Mouse (Mus musculus) liver, embryonic 11.5 days (tissue): Measurements from ENCODE around the gene Gm4869. TPM values are rescaled to one million over a fixed set of nuclear protein-coding genes. Genes with fewer than 3 reads are reported as not detected.
"Not testable (repeated sequence)": the region's sequence is repeated elsewhere in the genome, so short reads cannot be mapped to it uniquely, and the experiment has no call there.

Experiments
- ATAC-seq: fragments of 200-750 bp; cut with Nextera tagmentation; replicated peaks from 2 replicates; pipeline ENCODE4 v1.8.0; 2017; ENCODE audit warnings: moderate number of reproducible peaks, mild to moderate bottlenecking, moderate TSS enrichment, moderate library complexity; ENCODE audit not compliant: low FRiP score
- DNase-seq: peaks from one replicate; pipeline ENCODE4 v3.0.0-alpha.2; 2017; ENCODE audit warnings: low spot score
- H3K27ac ChIP-seq: fragments of 300-500 bp; sonication (generic); 2 replicates; pipeline ENCODE4 v1.5.1; 2014; ENCODE audit warnings: mild to moderate bottlenecking, low read depth, low read length, control low read depth
- H3K27me3 ChIP-seq: fragments of 300-500 bp; sonication (generic); replicated peaks from 2 replicates; pipeline ENCODE4 v1.6.1; 2014; ENCODE audit warnings: low read length, mixed read lengths; ENCODE audit not compliant: control insufficient read depth, insufficient read depth
- H3K36me3 ChIP-seq: fragments of 300-500 bp; sonication (generic); 2 replicates; pipeline ENCODE4 v1.6.1; 2014; ENCODE audit warnings: mild to moderate bottlenecking, low read length, moderate library complexity, mixed read lengths; ENCODE audit not compliant: control insufficient read depth, insufficient read depth
- H3K4me1 ChIP-seq: fragments of 300-500 bp; sonication (generic); replicated peaks from 2 replicates; pipeline ENCODE4 v1.6.1; 2014; ENCODE audit warnings: low read length, mixed read lengths; ENCODE audit not compliant: control insufficient read depth, insufficient read depth
- H3K4me2 ChIP-seq: fragments of 300-500 bp; sonication (generic); 2 replicates; pipeline ENCODE4 v1.6.1; 2014; ENCODE audit warnings: mild to moderate bottlenecking, control low read depth, moderate library complexity
- H3K4me3 ChIP-seq: fragments of 300-500 bp; sonication (generic); 2 replicates; pipeline ENCODE4 v1.5.1; 2014; ENCODE audit warnings: low read depth, low read length, control low read depth
- H3K9ac ChIP-seq: fragments of 300-500 bp; sonication (generic); 2 replicates; pipeline ENCODE4 v1.6.1; 2014; ENCODE audit warnings: low read depth, low read length, control low read depth
- H3K9me3 ChIP-seq: fragments of 300-500 bp; sonication (generic); 2 replicates; pipeline ENCODE4 v1.6.1; 2016; ENCODE audit warnings: low read length, inconsistent platforms, mixed read lengths; ENCODE audit not compliant: control insufficient read depth
- WGBS: fragments of 180-500 bp; shearing (Covaris S2); extraction: QIAGEN DNeasy Blood & Tissue Kit; methylation state at CpG from one replicate; pipeline ENCODE4 v1.1.7; 2014; 5-methylcytosine and 5-hydroxymethylcytosine counted together
- polyA plus RNA-seq: library from polyadenylated mRNA; unstranded; fragments of >200 nt; fragmentation: Nextera tagmentation; extraction: Ambion mirVana; gene quantifications from 2 replicates; pipeline ENCODE4 v1.2.1, GENCODE M21; 2014

Gene Gm4869
- polyA plus RNA-seq, 1 experiment from 2014 or later, result not detected

GRCm38 (mm10) chr5:140454488-140454887, 9.0 kb downstream of the Gm4869 start:
- H3K27ac ChIP-seq, result no peak overlapping the region
- H3K4me3 ChIP-seq, result no peak overlapping the region

GRCm38 (mm10) chr5:140455466-140455865, 10.0 kb downstream of the Gm4869 start:
- H3K4me2 ChIP-seq, result no peak overlapping the region
- no peak overlapping the region for H3K9ac ChIP-seq
- ATAC-seq (no peak), DNase-seq (no peak)
- H3K4me1 ChIP-seq, result no peaks in the 10 kb centered on the region
- H3K4me3 ChIP-seq, result no peak overlapping the region
- no peaks in the 10 kb centered on the region for H3K9me3 ChIP-seq
- H3K27me3 ChIP-seq, result no peaks in the 10 kb centered on the region
- H3K27ac ChIP-seq, result no peak overlapping the region
- no peaks in the 10 kb centered on the region for H3K36me3 ChIP-seq
- 74% methylated on average over 2 of the region's 2 CpGs for WGBS

More at GRCm38 (mm10) chr5:140454488-140454887, 9.0 kb downstream of the Gm4869 start:
- Histone ChIP-seq H3K9ac (no peak overlapping the region), H3K9me3 (no peaks in the 10 kb centered on the region), H3K27me3 (no peaks in the 10 kb centered on the region), H3K36me3 (no peaks in the 10 kb centered on the region), H3K4me2 (no peak overlapping the region), H3K4me1 (no peaks in the 10 kb centered on the region)
- ATAC-seq (no peak), DNase-seq (no peak)

- peaks cover 6% of the 10 kb centered on the region; the same call in 1 of the 2 replicates for H3K9me3 ChIP-seq
- H3K27me3 ChIP-seq, result no peaks in the 10 kb centered on the region
- ATAC-seq, result no peak
- H3K4me2 ChIP-seq, result no peak overlapping the region
- no peak overlapping the region for H3K4me3 ChIP-seq
- 71% methylated on average over 3 of the region's 3 CpGs for WGBS
- no peaks in the 10 kb centered on the region for H3K36me3 ChIP-seq
- no peaks in the 10 kb centered on the region for H3K4me1 ChIP-seq
- DNase-seq, result no peak
- no peak overlapping the region for H3K27ac ChIP-seq
- H3K9ac ChIP-seq, result no peak overlapping the region
Observed at GRCm38 (mm10) chr5:140461476-140461875, 16.0 kb downstream of the Gm4869 start.

GRCm38 (mm10) chr5:140463151-140463550, 17.7 kb downstream of the Gm4869 start:
- not testable (repeated sequence) for H3K4me2 ChIP-seq, H3K4me3 ChIP-seq
- WGBS, result 77% methylated on average over 2 of the region's 2 CpGs

GRCm38 (mm10) chr5:140464943-140465342, 19.5 kb downstream of the Gm4869 start:
- Histone ChIP-seq H3K9me3 (peaks cover 6% of the 10 kb centered on the region; the same call in 1 of the 2 replicates), H3K27ac (no peak overlapping the region), H3K27me3 (no peaks in the 10 kb centered on the region), H3K4me2 (no peak overlapping the region), H3K4me3 (no peak overlapping the region), H3K36me3 (no peaks in the 10 kb centered on the region), H3K9ac (no peak overlapping the region), H3K4me1 (no peaks in the 10 kb centered on the region)
- no peak for ATAC-seq
- no peak for DNase-seq
- 69% methylated on average over 2 of the region's 2 CpGs for WGBS

More at GRCm38 (mm10) chr5:140463151-140463550, 17.7 kb downstream of the Gm4869 start:
- H3K9me3 ChIP-seq, H3K36me3 ChIP-seq, ATAC-seq, DNase-seq, H3K27me3 ChIP-seq, H3K27ac ChIP-seq, H3K9ac ChIP-seq, H3K4me1 ChIP-seq: not testable (repeated sequence)

- Histone ChIP-seq H3K4me2 (no peak overlapping the region), H3K4me3 (no peak overlapping the region), H3K4me1 (no peaks in the 10 kb centered on the region), H3K27me3 (no peaks in the 10 kb centered on the region), H3K9me3 (peaks cover 2% of the 10 kb centered on the region; the same call in 1 of the 2 replicates), H3K36me3 (no peaks in the 10 kb centered on the region), H3K9ac (no peak overlapping the region), H3K27ac (no peak overlapping the region)
- ATAC-seq (no peak), DNase-seq (no peak)
- 76% methylated on average over 3 of the region's 3 CpGs for WGBS
Observed at GRCm38 (mm10) chr5:140472336-140472735, 26.9 kb downstream of the Gm4869 start.

GRCm38 (mm10) chr5:140481458-140481857, 36.0 kb downstream of the Gm4869 start:
- no peaks in the 10 kb centered on the region for H3K36me3 ChIP-seq
- no peaks in the 10 kb centered on the region for H3K9me3 ChIP-seq
- peaks cover 6% of the 10 kb centered on the region; the same call in 1 of the 2 replicates for H3K27me3 ChIP-seq
- no peak for DNase-seq
- H3K27ac ChIP-seq, result no peak overlapping the region
- ATAC-seq, result no peak
- no peaks in the 10 kb centered on the region for H3K4me1 ChIP-seq
- no peak overlapping the region for H3K4me2 ChIP-seq
- WGBS, result 77% methylated on average over 4 of the region's 4 CpGs
- H3K4me3 ChIP-seq, result no peak overlapping the region
- H3K9ac ChIP-seq, result no peak overlapping the region

- Histone ChIP-seq H3K4me2 (no peak overlapping the region), H3K27me3 (peaks cover 9% of the 10 kb centered on the region), H3K9me3 (no peaks in the 10 kb centered on the region), H3K9ac (no peak overlapping the region), H3K36me3 (no peaks in the 10 kb centered on the region), H3K4me1 (no peaks in the 10 kb centered on the region), H3K4me3 (no peak overlapping the region), H3K27ac (no peak overlapping the region)
- DNase-seq (no peak), ATAC-seq (no peak)
- WGBS, result 59% methylated on average over 6 of the region's 6 CpGs
Observed at GRCm38 (mm10) chr5:140491142-140491541, 45.7 kb downstream of the Gm4869 start.

GRCm38 (mm10) chr5:140492684-140493233, 47.3 kb downstream of the Gm4869 start:
- ATAC-seq (no peak), DNase-seq (no peak)
- no peaks in the 10 kb centered on the region for H3K9me3 ChIP-seq
- no peaks in the 10 kb centered on the region for H3K36me3 ChIP-seq
- H3K27me3 ChIP-seq, result no peaks in the 10 kb centered on the region; the same call in 1 of the 2 replicates
- 29% methylated on average over 11 of the region's 11 CpGs for WGBS
- no peak overlapping the region for H3K9ac ChIP-seq
- H3K4me2 ChIP-seq, result no peak overlapping the region
- H3K27ac ChIP-seq, result no peak overlapping the region
- no peaks in the 10 kb centered on the region for H3K4me1 ChIP-seq
- no peak overlapping the region for H3K4me3 ChIP-seq
